Mouse (Mus musculus): ENCODE data around the gene Icosl. TPM values are rescaled to one million over a fixed set of nuclear protein-coding genes. Genes with fewer than 3 reads are reported as not detected.
"Not testable (repeated sequence)": the region's sequence is repeated elsewhere in the genome, so short reads cannot be mapped to it uniquely, and the experiment has no call there.

Icosl gene
- polyA plus RNA-seq (2011; ENCODE audit: insufficient read depth, insufficient read length, low replicate concordance, missing spikeins): 7.9 and 20.7 TPM in 2 replicates

- peak; percentile 56 for TF ChIP-seq CTCF (IDR thresholded peaks at IDR 0.05; ENCODE audit: control insufficient read depth, insufficient read depth, low read length)
- peak; percentile 57; the same call in 1 of the 2 replicates for TF ChIP-seq POLR2A (IDR thresholded peaks at IDR 0.05; ENCODE audit: borderline replicate concordance, control insufficient read depth, low read depth, low read length)
- Histone ChIP-seq H3K4me1 (ENCODE audit: control insufficient read depth, insufficient read depth, low read length) (no peaks in the 10 kb centered on the region; the same call in 1 of the 2 replicates), H3K27ac (ENCODE audit: control insufficient read depth, insufficient read depth, low read depth, low read length, poor library complexity) (peak within 1 kb of the TSS; percentile 88), H3K4me3 (replicated peaks; ENCODE audit: control insufficient read depth, low read depth, low read length) (peak within 1 kb of the TSS; percentile 79)
- under 1% methylated on average over 66 of the region's 66 CpGs for WGBS
Observed at GRCm38 (mm10) chr10:78069101-78070011, at the start of gene Icosl. Icosl (plus strand) TSS chr10:78069302.

- not testable (repeated sequence) for H3K4me1 ChIP-seq (ENCODE audit: control insufficient read depth, insufficient read depth, low read length); H3K4me3 ChIP-seq (replicated peaks; ENCODE audit: control insufficient read depth, low read depth, low read length); H3K27ac ChIP-seq (ENCODE audit: control insufficient read depth, insufficient read depth, low read depth, low read length, poor library complexity)
- 88% methylated on average over 7 of the region's 11 CpGs for WGBS
Observed at GRCm38 (mm10) chr10:78019984-78020383, 49.1 kb upstream of the Icosl start.

GRCm38 (mm10) chr10:78025453-78025852, 43.6 kb upstream of the Icosl start:
- H3K4me3 ChIP-seq (replicated peaks; ENCODE audit: control insufficient read depth, low read depth, low read length); H3K27ac ChIP-seq (ENCODE audit: control insufficient read depth, insufficient read depth, low read depth, low read length, poor library complexity); H3K4me1 ChIP-seq (ENCODE audit: control insufficient read depth, insufficient read depth, low read length): not testable (repeated sequence)
- 31% methylated on average over 6 of the region's 8 CpGs for WGBS

- Histone ChIP-seq H3K4me3 (replicated peaks; ENCODE audit: control insufficient read depth, low read depth, low read length) (no peak overlapping the region), H3K4me1 (ENCODE audit: control insufficient read depth, insufficient read depth, low read length) (no peaks in the 10 kb centered on the region; the same call in 1 of the 2 replicates), H3K27ac (ENCODE audit: control insufficient read depth, insufficient read depth, low read depth, low read length, poor library complexity) (no peak overlapping the region)
- under 1% methylated on average over 5 of the region's 5 CpGs for WGBS
- peak; percentile 68 for TF ChIP-seq CTCF (IDR thresholded peaks at IDR 0.05; ENCODE audit: control insufficient read depth, insufficient read depth, low read length)
- TF ChIP-seq POLR2A (IDR thresholded peaks at IDR 0.05; ENCODE audit: borderline replicate concordance, control insufficient read depth, low read depth, low read length): no peak
Observed at GRCm38 (mm10) chr10:78028129-78028528, 41.0 kb upstream of the Icosl start.

GRCm38 (mm10) chr10:78029080-78029479, 40.0 kb upstream of the Icosl start:
- Histone ChIP-seq H3K27ac (ENCODE audit: control insufficient read depth, insufficient read depth, low read depth, low read length, poor library complexity) (no peak overlapping the region), H3K4me3 (replicated peaks; ENCODE audit: control insufficient read depth, low read depth, low read length) (no peak overlapping the region), H3K4me1 (ENCODE audit: control insufficient read depth, insufficient read depth, low read length) (no peaks in the 10 kb centered on the region; the same call in 1 of the 2 replicates)
- WGBS: 76% methylated on average over 1 of the region's 1 CpGs
- TF ChIP-seq CTCF (IDR thresholded peaks at IDR 0.05; ENCODE audit: control insufficient read depth, insufficient read depth, low read length) (no peak), POLR2A (IDR thresholded peaks at IDR 0.05; ENCODE audit: borderline replicate concordance, control insufficient read depth, low read depth, low read length) (no peak)

- no peak overlapping the region for H3K4me3 ChIP-seq (replicated peaks; ENCODE audit: control insufficient read depth, low read depth, low read length)
- no peaks in the 10 kb centered on the region; the same call in 1 of the 2 replicates for H3K4me1 ChIP-seq (ENCODE audit: control insufficient read depth, insufficient read depth, low read length)
- WGBS: 41% methylated on average over 2 of the region's 2 CpGs
- TF ChIP-seq POLR2A (IDR thresholded peaks at IDR 0.05; ENCODE audit: borderline replicate concordance, control insufficient read depth, low read depth, low read length) (no peak), CTCF (IDR thresholded peaks at IDR 0.05; ENCODE audit: control insufficient read depth, insufficient read depth, low read length) (no peak)
- no peak overlapping the region for H3K27ac ChIP-seq (ENCODE audit: control insufficient read depth, insufficient read depth, low read depth, low read length, poor library complexity)
Observed at GRCm38 (mm10) chr10:78031987-78032386, 37.1 kb upstream of the Icosl start.

GRCm38 (mm10) chr10:78037139-78037538, 32.0 kb upstream of the Icosl start:
- H3K4me3 ChIP-seq (replicated peaks; ENCODE audit: control insufficient read depth, low read depth, low read length): no peak overlapping the region
- no peaks in the 10 kb centered on the region for H3K4me1 ChIP-seq (ENCODE audit: control insufficient read depth, insufficient read depth, low read length)
- no peak overlapping the region for H3K27ac ChIP-seq (ENCODE audit: control insufficient read depth, insufficient read depth, low read depth, low read length, poor library complexity)
- 80% methylated on average over 4 of the region's 4 CpGs for WGBS
- TF ChIP-seq POLR2A (IDR thresholded peaks at IDR 0.05; ENCODE audit: borderline replicate concordance, control insufficient read depth, low read depth, low read length) (no peak), CTCF (IDR thresholded peaks at IDR 0.05; ENCODE audit: control insufficient read depth, insufficient read depth, low read length) (no peak)

- Histone ChIP-seq H3K4me3 (replicated peaks; ENCODE audit: control insufficient read depth, low read depth, low read length) (no peak within 1 kb of the TSS), H3K4me1 (ENCODE audit: control insufficient read depth, insufficient read depth, low read length) (no peaks in the 10 kb centered on the region; the same call in none of the 2 replicates), H3K27ac (ENCODE audit: control insufficient read depth, insufficient read depth, low read depth, low read length, poor library complexity) (no peak within 1 kb of the TSS)
- TF ChIP-seq POLR2A (IDR thresholded peaks at IDR 0.05; ENCODE audit: borderline replicate concordance, control insufficient read depth, low read depth, low read length) (no peak), CTCF (IDR thresholded peaks at IDR 0.05; ENCODE audit: control insufficient read depth, insufficient read depth, low read length) (no peak)
- 89% methylated on average over 5 of the region's 5 CpGs for WGBS
Observed at GRCm38 (mm10) chr10:78041647-78042046, 27.5 kb upstream of the Icosl start, which contains the start of gene Dnmt3l. Dnmt3l (plus strand) TSS chr10:78041947.

Measured in bone marrow, adult 2 months (tissue).